ENCODE assay signal across 10 mouse cellular contexts in the genomic region with DNA sequence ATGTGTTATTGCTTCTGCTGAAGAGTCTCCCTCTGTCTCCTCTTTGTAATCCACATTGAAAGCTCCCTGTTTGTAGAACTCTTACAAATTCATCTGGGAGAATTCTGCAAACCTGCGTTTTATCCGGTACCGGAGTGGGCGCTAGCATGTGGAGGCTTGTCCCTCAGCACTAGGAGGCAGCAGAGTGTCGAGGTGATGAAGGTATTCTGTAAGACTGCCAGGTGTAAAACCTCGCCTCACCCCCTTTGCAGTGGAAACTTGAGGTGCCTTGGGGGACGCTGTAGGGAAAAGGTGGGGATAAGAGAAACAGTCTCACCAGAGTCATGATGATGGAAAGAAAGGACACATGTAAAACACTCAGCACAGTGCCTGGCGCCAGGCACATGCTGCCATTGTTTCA. TPM values are rescaled to one million over a fixed set of nuclear protein-coding genes. Genes with fewer than 3 reads are reported as not detected.
DNase-seq lines count a peak whose midpoint lies in the region; ATAC-seq and TF ChIP-seq lines count a peak whose summit lies in the region.
"Had no signal": no experiment of that assay in that cellular context is flagged by ENCODE, and none has a peak within 500 bp of the region (broad histone marks: within the 10 kb centered on the region; RNA-seq: fewer than 3 reads in every experiment).

No protein-coding gene starts in this region.

- ATAC-seq in frontal cortex, adult (ENCODE audit: low TSS enrichment), result peak; percentile 69
- ATAC-seq in erythroblast, adult 5-6 weeks (replicated peaks; ENCODE audit: low FRiP score, poor library complexity, severe bottlenecking), result no peak; the same call in 1 of the 2 replicates

- peak; percentile 23; the same call in 1 of the 2 replicates for TF ChIP-seq CTCF in testis, adult 2 months (IDR thresholded peaks at IDR 0.05; ENCODE audit: control insufficient read depth, insufficient read depth, insufficient replicate concordance, low read depth, low read length)
- peak; percentile 64 for TF ChIP-seq CTCF in lung, adult 2 months (IDR thresholded peaks at IDR 0.05; ENCODE audit: insufficient read depth, low read length)

- H3K27ac ChIP-seq in testis, adult 2 months (ENCODE audit: control insufficient read depth, insufficient read depth, low read depth, low read length), result no peak overlapping the region

- WGBS in lung, adult 2 months, result 28% methylated on average over 8 of the region's 8 CpGs

- no peak for TF ChIP-seq POLR2A in testis, adult 2 months (IDR thresholded peaks at IDR 0.05; ENCODE audit: control insufficient read depth, low read depth, low read length)
- no peak for TF ChIP-seq POLR2A in lung, adult 2 months (IDR thresholded peaks at IDR 0.05; ENCODE audit: borderline replicate concordance, extremely low read depth, low read depth, low read length)

- H3K36me3 ChIP-seq in testis, adult 2 months (ENCODE audit: control insufficient read depth, insufficient read depth, low read length), result no peaks in the 10 kb centered on the region

- H3K4me1 ChIP-seq in testis, adult 2 months (ENCODE audit: control insufficient read depth, insufficient read depth, low read length), result no peaks in the 10 kb centered on the region
- no peaks in the 10 kb centered on the region for H3K4me1 ChIP-seq in lung, adult 2 months (ENCODE audit: control insufficient read depth, insufficient read depth, low read length)

- H3K4me3 ChIP-seq in testis, adult 2 months (ENCODE audit: control insufficient read depth, low read depth, low read length), result no peak overlapping the region
- H3K4me3 ChIP-seq in lung, adult 2 months (replicated peaks; ENCODE audit: extremely low read depth, low read depth, low read length), result no peak overlapping the region

- DNase-seq in frontal cortex, postnatal 14 days (ENCODE audit: low spot score in 2 of 2), result no peak
- no peak for DNase-seq in testis, postnatal 14 days (ENCODE audit: low spot score)
- no peak for DNase-seq in lung, adult 2 months
- DNase-seq in cerebellum, adult 9-11 months, result no peak
- no peak for DNase-seq in frontal cortex, postnatal 36 days (ENCODE audit: low spot score in 2 of 2)
- DNase-seq: cerebellum, adult 2 months; gastrocnemius, postnatal 36 days had no signal

- H3K27me3 ChIP-seq in testis, adult 2 months (ENCODE audit: control insufficient read depth, insufficient read depth, low read length), result no peaks in the 10 kb centered on the region

RNA-seq across cellular contexts. Expression of gene Mettl9, which starts 14.0 kb away (rescaled TPM):
- polyA plus RNA-seq in testis, adult 2 months (2012; rRNA removed), result 9.1 and 9.8 TPM in 2 replicates
- polyA plus RNA-seq in lung, adult 2 months (2012; rRNA removed), result 17.9 and 24.6 TPM in 2 replicates
- total RNA-seq in erythroblast, adult 5-6 weeks (2015; ENCODE audit: low replicate concordance), result 29.2 and 54.1 TPM in 2 replicates
- total RNA-seq in erythroblast, adult 5-6 weeks (2017; ENCODE audit: low replicate concordance), result 38.6 and 72.2 TPM in 2 replicates

RNA-seq across cellular contexts. Expression of gene Mfsd13b, which starts 38.0 kb away (rescaled TPM):
- polyA plus RNA-seq in testis, adult 2 months (2012; rRNA removed), result 111 and 130 TPM in 2 replicates
- 0.16 and 0.19 TPM in 2 replicates for polyA plus RNA-seq in lung, adult 2 months (2012; rRNA removed)
- not detected in 2 replicates for total RNA-seq in erythroblast, adult 5-6 weeks (2015; ENCODE audit: low replicate concordance)
- 0.26 TPM in 1 of 2 replicates, not detected in the other for total RNA-seq in erythroblast, adult 5-6 weeks (2017; ENCODE audit: low replicate concordance)
- total RNA-seq: gastrocnemius, postnatal 36 days had no signal

RNA-seq across cellular contexts. Expression of gene Cdr2, which starts 38.2 kb away (rescaled TPM):
- 31.9 and 32.2 TPM in 2 replicates for polyA plus RNA-seq in testis, adult 2 months (2012; rRNA removed)
- polyA plus RNA-seq in lung, adult 2 months (2012; rRNA removed), result 15.8 and 18.0 TPM in 2 replicates
- total RNA-seq in erythroblast, adult 5-6 weeks (2015; ENCODE audit: low replicate concordance), result 501 and 553 TPM in 2 replicates
- 1,057 and 1,255 TPM in 2 replicates for total RNA-seq in erythroblast, adult 5-6 weeks (2017; ENCODE audit: low replicate concordance)

RNA-seq across cellular contexts. Expression of gene Igsf6, which starts 54.1 kb away (rescaled TPM):
- 0.06 and 0.13 TPM in 2 replicates for polyA plus RNA-seq in testis, adult 2 months (2012; rRNA removed)
- polyA plus RNA-seq in lung, adult 2 months (2012; rRNA removed), result 1.5 and 2.7 TPM in 2 replicates
- total RNA-seq in erythroblast, adult 5-6 weeks (2015; ENCODE audit: low replicate concordance), result 143 and 177 TPM in 2 replicates
- 89.2 and 93.5 TPM in 2 replicates for total RNA-seq in erythroblast, adult 5-6 weeks (2017; ENCODE audit: low replicate concordance)

Comparison
In these comparisons a context has a peak if more than half of its experiments do, and no peak if none do; other contexts are left out.
1. RNA of gene Mfsd13b, which starts 38.0 kb away (polyA plus RNA-seq): 111 to 130 TPM in testis, adult 2 months; 0.16 to 0.19 TPM in lung, adult 2 months; every median in the first group is over 10 times any median in the second.